Mouse (Mus musculus) heart, adult 2 months (tissue): ENCODE data around the gene Hltf. TPM values are rescaled to one million over a fixed set of nuclear protein-coding genes. Genes with fewer than 3 reads are reported as not detected.

Source experiments
- DNase-seq, 2 experiments: peaks; one replicate each; pipeline ENCODE4 v3.0.0; 2021
- H3K27ac ChIP-seq: fragments of 200-600 bp; 2 replicates; pipeline ENCODE4 v1.8.1; 2022
- H3K27me3 ChIP-seq: fragments of 200-500 bp; 2 replicates; pipeline ENCODE4 v1.6.1; 2012; ENCODE audit warnings: mild to moderate bottlenecking, low read length, inconsistent platforms, mixed read lengths; ENCODE audit not compliant: control insufficient read depth, insufficient read depth
- H3K36me3 ChIP-seq: fragments of 200-500 bp; 2 replicates; pipeline ENCODE4 v1.6.1; 2012; ENCODE audit warnings: low read length, inconsistent platforms; ENCODE audit not compliant: control insufficient read depth, insufficient read depth
- H3K4me1 ChIP-seq: fragments of 200-500 bp; 2 replicates; pipeline ENCODE4 v1.6.1; 2011; ENCODE audit warnings: low read length; ENCODE audit not compliant: control insufficient read depth, insufficient read depth
- H3K4me3 ChIP-seq: fragments of 200-600 bp; 2 replicates; pipeline ENCODE4 v1.8.1; 2022
- H3K79me2 ChIP-seq: fragments of 200-500 bp; replicated peaks from 2 replicates; pipeline ENCODE4 v1.6.1; 2012; ENCODE audit warnings: mild to moderate bottlenecking, inconsistent platforms, low read length, moderate library complexity, mixed read lengths; ENCODE audit not compliant: control insufficient read depth, insufficient read depth
- H3K9ac ChIP-seq: fragments of 200-500 bp; 2 replicates; pipeline ENCODE4 v1.6.1; 2012; ENCODE audit warnings: low read depth, mild to moderate bottlenecking, control low read depth, inconsistent platforms, low read length, mixed read lengths
- CTCF ChIP-seq: fragments of 200-600 bp; IDR thresholded peaks from 2 replicates; pipeline ENCODE4 v1.8.1; 2022; ENCODE audit warnings: antibody characterized with exemption, mild to moderate bottlenecking, moderate library complexity
- EP300 ChIP-seq: fragments of 200-500 bp; IDR thresholded peaks from 2 replicates; pipeline ENCODE4 v1.6.1; 2011; ENCODE audit warnings: low read depth, low read length, control low read depth; ENCODE audit not compliant: insufficient read depth
- POLR2A ChIP-seq: fragments of 200-500 bp; IDR thresholded peaks from 2 replicates; pipeline ENCODE4 v1.6.1; 2011; ENCODE audit warnings: mild to moderate bottlenecking, low read depth, low read length, control low read depth; ENCODE audit not compliant: insufficient read depth
- WGBS: fragments of 180-500 bp; shearing (Covaris S2); methylation state at CpG from one replicate; pipeline ENCODE4 v1.1.7; 2018; 5-methylcytosine and 5-hydroxymethylcytosine counted together
- intact Hi-C: fragments of 180-260 bp; cut with DNase I; formaldehyde crosslinking; loops from one replicate; pipeline ENCODE4 v1.15.1; 2025
- polyA plus RNA-seq: library from polyadenylated mRNA; depleted of rRNA; stranded (reverse); fragments of >200 nt; gene quantifications from 2 replicates; pipeline ENCODE4 v1.2.3, GENCODE M21; 2012
- total RNA-seq, 2 experiments: library from RNA; stranded (reverse); gene quantifications; 2 replicates each; pipeline ENCODE4 v1.2.3; 2021

Hltf gene
- total and polyA plus RNA-seq, 3 experiments: 3.1 to 14.2 (median 11.9) TPM

- no peak for DNase-seq
- H3K36me3 ChIP-seq: peaks cover 5% of the 10 kb centered on the region
- no peaks in the 10 kb centered on the region; the same call in 1 of the 2 replicates for H3K79me2 ChIP-seq
- no peaks in the 10 kb centered on the region; the same call in 1 of the 2 replicates for H3K4me1 ChIP-seq
- intact Hi-C loops: no loop called here
- H3K27me3 ChIP-seq: no peaks in the 10 kb centered on the region
- no peak overlapping the region for H3K4me3 ChIP-seq
- no peak overlapping the region for H3K27ac ChIP-seq
- H3K9ac ChIP-seq: no peak overlapping the region
- TF ChIP-seq EP300: no peak
- no peak for TF ChIP-seq POLR2A
- TF ChIP-seq CTCF: no peak
Measured at GRCm38 (mm10) chr3:20026481-20026880, 31.1 kb upstream of the Hltf start.

GRCm38 (mm10) chr3:20026996-20027689, 30.5 kb upstream of the Hltf start:
- DNase-seq: no peak
- Histone ChIP-seq H3K36me3 (peaks cover 5% of the 10 kb centered on the region), H3K27ac (no peak overlapping the region)

GRCm38 (mm10) chr3:20027788-20028187, 29.8 kb upstream of the Hltf start:
- Histone ChIP-seq H3K27ac (no peak overlapping the region), H3K36me3 (peaks cover 2% of the 10 kb centered on the region), H3K79me2 (no peaks in the 10 kb centered on the region; the same call in none of the 2 replicates), H3K4me1 (peaks cover 2% of the 10 kb centered on the region), H3K27me3 (no peaks in the 10 kb centered on the region), H3K4me3 (no peak overlapping the region), H3K9ac (no peak overlapping the region)
- WGBS: 91% methylated on average over 5 of the region's 5 CpGs
- DNase-seq: no peak
- TF ChIP-seq CTCF: no peak
- TF ChIP-seq POLR2A: no peak
- TF ChIP-seq EP300: no peak
- intact Hi-C loops: no loop called here

More at GRCm38 (mm10) chr3:20026996-20027689, 30.5 kb upstream of the Hltf start:
- intact Hi-C loops: no loop called here
- Histone ChIP-seq H3K79me2 (no peaks in the 10 kb centered on the region; the same call in 1 of the 2 replicates), H3K4me1 (no peaks in the 10 kb centered on the region; the same call in 1 of the 2 replicates), H3K4me3 (no peak overlapping the region), H3K9ac (no peak overlapping the region), H3K27me3 (no peaks in the 10 kb centered on the region)
- 86% methylated on average over 8 of the region's 8 CpGs for WGBS
- TF ChIP-seq CTCF (no peak), EP300 (no peak), POLR2A (no peak)

GRCm38 (mm10) chr3:20028640-20029039, 29.0 kb upstream of the Hltf start:
- Histone ChIP-seq H3K4me3 (no peak overlapping the region), H3K36me3 (peaks cover 2% of the 10 kb centered on the region)
- DNase-seq: no peak

GRCm38 (mm10) chr3:20030807-20031206, 26.8 kb upstream of the Hltf start:
- intact Hi-C loops: loop anchor here (10.0 kb wide), 3 partner anchors 124 to 866 kb away; partner anchors contain the start of genes 1700064H15Rik and Gyg

More at GRCm38 (mm10) chr3:20028640-20029039, 29.0 kb upstream of the Hltf start:
- peaks cover 5% of the 10 kb centered on the region for H3K4me1 ChIP-seq
- no peak overlapping the region for H3K9ac ChIP-seq
- 87% methylated on average over 3 of the region's 3 CpGs for WGBS
- H3K27ac ChIP-seq: no peak overlapping the region
- TF ChIP-seq EP300 (no peak), CTCF (no peak), POLR2A (no peak)
- intact Hi-C loops: no loop called here
- no peaks in the 10 kb centered on the region for H3K27me3 ChIP-seq
- no peaks in the 10 kb centered on the region; the same call in none of the 2 replicates for H3K79me2 ChIP-seq

More at GRCm38 (mm10) chr3:20030807-20031206, 26.8 kb upstream of the Hltf start:
- Histone ChIP-seq H3K4me3 (no peak overlapping the region), H3K79me2 (no peaks in the 10 kb centered on the region; the same call in none of the 2 replicates), H3K27ac (no peak overlapping the region), H3K9ac (no peak overlapping the region), H3K27me3 (no peaks in the 10 kb centered on the region), H3K36me3 (peaks cover 7% of the 10 kb centered on the region), H3K4me1 (peaks cover 7% of the 10 kb centered on the region)
- no peak for TF ChIP-seq CTCF
- no peak for TF ChIP-seq EP300
- TF ChIP-seq POLR2A: no peak
- 78% methylated on average over 6 of the region's 6 CpGs for WGBS
- no peak for DNase-seq
